Mouse (Mus musculus) cerebellum, adult 2 months (tissue): ENCODE measurements at regions not wholly inside any gene's neighbourhood (a gene's known extent, or its start where the extent isn't known, plus 50 kb on each side); places are given as distances from the start of the nearest gene placed in this dataset.
A peak's percentile ranks its signal among the peaks of the same experiment; 100 is the strongest.

Source experiments
- DNase-seq, 2 experiments: peaks; one replicate each; pipeline ENCODE4 v3.0.0; 2021
- H3K27ac ChIP-seq: fragments of 200-500 bp; 2 replicates; pipeline ENCODE4 v1.5.1; 2012; ENCODE audit warnings: low read length, control low read depth, inconsistent platforms; ENCODE audit not compliant: insufficient read depth
- H3K27me3 ChIP-seq: fragments of 200-500 bp; 2 replicates; pipeline ENCODE4 v1.6.1; 2012; ENCODE audit warnings: inconsistent platforms, mild to moderate bottlenecking, low read length, moderate library complexity; ENCODE audit not compliant: control insufficient read depth, insufficient read depth
- H3K4me1 ChIP-seq: fragments of 200-500 bp; 2 replicates; pipeline ENCODE4 v1.6.1; 2011; ENCODE audit warnings: low read length; ENCODE audit not compliant: control insufficient read depth, insufficient read depth
- H3K4me3 ChIP-seq: fragments of 200-500 bp; replicated peaks from 2 replicates; pipeline ENCODE3; 2011; ENCODE audit warnings: mild to moderate bottlenecking, low read depth, low read length, control low read depth; ENCODE audit not compliant: insufficient read depth
- CTCF ChIP-seq: fragments of 200-500 bp; IDR thresholded peaks from 2 replicates; pipeline ENCODE4 v1.5.1; 2011; ENCODE audit warnings: low read depth, mild to moderate bottlenecking, control low read depth, low read length, moderate library complexity, borderline replicate concordance; ENCODE audit not compliant: insufficient read depth
- POLR2A ChIP-seq: fragments of 200-500 bp; IDR thresholded peaks from 2 replicates; pipeline ENCODE4 v1.6.1; 2011; ENCODE audit warnings: low read length, control low read depth, borderline replicate concordance; ENCODE audit not compliant: insufficient read depth
- WGBS: fragments of 180-500 bp; shearing (Covaris S2); methylation state at CpG from one replicate; pipeline ENCODE4 v1.1.7; 2018; 5-methylcytosine and 5-hydroxymethylcytosine counted together

GRCm38 (mm10) chr13:97451276-97451675 lies 210.4 kb downstream of the Enc1 start:
- Histone ChIP-seq H3K4me1 (no peaks in the 10 kb centered on the region), H3K4me3 (no peak overlapping the region), H3K27me3 (peaks cover 1% of the 10 kb centered on the region; the same call in 1 of the 2 replicates), H3K27ac (no peak overlapping the region)
- WGBS: 88% methylated on average over 10 of the region's 10 CpGs
- TF ChIP-seq CTCF (no peak), POLR2A (no peak)
- no peak for DNase-seq

GRCm38 (mm10) chr13:97448123-97448522 lies 207.2 kb downstream of the Enc1 start:
- Histone ChIP-seq H3K27me3 (no peaks in the 10 kb centered on the region), H3K4me3 (no peak overlapping the region), H3K4me1 (no peaks in the 10 kb centered on the region), H3K27ac (no peak overlapping the region)
- WGBS: 93% methylated on average over 1 of the region's 1 CpGs
- no peak for DNase-seq
- TF ChIP-seq POLR2A (no peak), CTCF (no peak)

GRCm38 (mm10) chr13:97443731-97444428 lies 203.0 kb downstream of the Enc1 start:
- no peaks in the 10 kb centered on the region for H3K4me1 ChIP-seq
- 76% methylated on average over 14 of the region's 14 CpGs for WGBS
- H3K4me3 ChIP-seq: no peak overlapping the region
- DNase-seq: no peak
- TF ChIP-seq POLR2A: no peak
- H3K27me3 ChIP-seq: no peaks in the 10 kb centered on the region
- no peak overlapping the region for H3K27ac ChIP-seq

DNA sequence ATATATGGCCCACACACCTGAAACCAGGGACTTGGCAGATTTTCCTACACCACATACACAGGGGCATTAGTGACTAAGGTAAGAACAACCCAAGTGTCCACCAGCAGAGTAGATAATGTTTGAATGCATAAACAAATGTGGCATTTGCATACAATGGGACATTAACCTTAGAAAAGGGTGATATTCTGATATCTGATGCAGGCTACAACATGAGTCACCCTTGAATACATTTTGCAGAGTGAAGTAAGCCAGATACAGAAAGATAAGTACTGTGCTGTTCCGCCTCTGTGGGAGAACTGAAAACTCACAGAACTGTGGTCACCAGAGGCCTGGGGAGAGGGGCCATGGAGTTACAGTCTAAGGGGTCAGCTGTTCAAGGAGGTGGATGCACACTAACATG lies 201.9 kb downstream of the Enc1 start:
- no peaks in the 10 kb centered on the region for H3K4me1 ChIP-seq
- TF ChIP-seq POLR2A (no peak), CTCF (no peak)
- no peak overlapping the region for H3K4me3 ChIP-seq
- H3K27ac ChIP-seq: no peak overlapping the region
- DNase-seq: no peak
- WGBS: 100% methylated on average over 1 of the region's 1 CpGs
- H3K27me3 ChIP-seq: no peaks in the 10 kb centered on the region; the same call in 1 of the 2 replicates

GRCm38 (mm10) chr13:97442283-97442682 lies 201.4 kb downstream of the Enc1 start:
- Histone ChIP-seq H3K4me3 (no peak overlapping the region), H3K4me1 (no peaks in the 10 kb centered on the region), H3K27ac (no peak overlapping the region), H3K27me3 (no peaks in the 10 kb centered on the region; the same call in 1 of the 2 replicates)
- DNase-seq: no peak
- 58% methylated on average over 10 of the region's 10 CpGs for WGBS
- TF ChIP-seq POLR2A: no peak
- no peak for TF ChIP-seq CTCF

GRCm38 (mm10) chr13:97441803-97442202 lies 200.9 kb downstream of the Enc1 start:
- Histone ChIP-seq H3K4me1 (no peaks in the 10 kb centered on the region), H3K27ac (no peak overlapping the region), H3K4me3 (no peak overlapping the region), H3K27me3 (no peaks in the 10 kb centered on the region; the same call in 1 of the 2 replicates)
- no peak for DNase-seq
- WGBS: 67% methylated on average over 2 of the region's 2 CpGs
- TF ChIP-seq POLR2A (no peak), CTCF (no peak)

GRCm38 (mm10) chr13:97439216-97439979 lies 198.5 kb downstream of the Enc1 start:
- TF ChIP-seq CTCF (no peak), POLR2A (no peak)
- Histone ChIP-seq H3K4me3 (no peak overlapping the region), H3K27me3 (peaks cover 6% of the 10 kb centered on the region; the same call in 1 of the 2 replicates), H3K4me1 (no peaks in the 10 kb centered on the region), H3K27ac (no peak overlapping the region)
- 13% methylated on average over 16 of the region's 16 CpGs for WGBS
- peak; percentile 7 to 17 for DNase-seq

DNA sequence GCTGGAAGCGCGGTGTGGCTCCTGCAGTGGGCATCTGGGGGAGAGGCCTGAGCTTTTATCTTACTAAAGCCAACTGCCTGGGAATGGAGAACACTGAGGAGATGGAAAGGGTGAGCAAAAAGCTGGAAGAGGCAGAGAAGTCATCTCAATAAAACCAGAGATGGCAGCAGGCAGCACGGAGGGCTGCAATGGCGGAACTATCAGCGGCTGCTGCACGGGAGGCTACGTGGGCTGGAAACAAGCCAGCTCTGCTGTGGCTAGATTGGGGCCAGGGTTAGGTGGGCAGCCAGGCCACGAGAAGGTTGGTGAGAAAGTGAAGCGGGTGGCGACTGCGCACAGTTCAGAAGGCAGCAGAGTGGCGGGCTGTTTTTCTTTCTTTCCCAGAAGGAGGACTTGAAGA lies 197.8 kb downstream of the Enc1 start:
- H3K27ac ChIP-seq: no peak overlapping the region
- H3K4me3 ChIP-seq: no peak overlapping the region
- no peaks in the 10 kb centered on the region for H3K4me1 ChIP-seq
- TF ChIP-seq POLR2A: no peak
- TF ChIP-seq CTCF: no peak
- no peak for DNase-seq
- peaks cover 6% of the 10 kb centered on the region; the same call in 1 of the 2 replicates for H3K27me3 ChIP-seq
- 37% methylated on average over 12 of the region's 12 CpGs for WGBS
